Mouse (Mus musculus): ENCODE measurements around the gene St6galnac4.

- TF ChIP-seq POLR2A (IDR thresholded peaks at IDR 0.05; ENCODE audit: extremely low read depth, insufficient read depth, low read length) (peak; percentile 59; the same call in 1 of the 2 replicates), CTCF (IDR thresholded peaks at IDR 0.05; ENCODE audit: extremely low read depth, insufficient read depth, low read length) (peak; percentile 46)
These were observed 23.8 kb downstream of the St6galnac4 start for GRCm38 (mm10) chr2:32610610-32611229.

All from cortical plate, adult 2 months (tissue).